Mouse (Mus musculus) ovary, postnatal 14 days (tissue): ENCODE results near the gene Klhl10.
A peak's percentile ranks its signal among the peaks of the same experiment; 100 is the strongest.

ENCODE experiments used
- DNase-seq: peaks from one replicate; pipeline ENCODE4 v3.0.0; 2022; ENCODE audit warnings: low spot score

The Klhl10 gene

DNA sequence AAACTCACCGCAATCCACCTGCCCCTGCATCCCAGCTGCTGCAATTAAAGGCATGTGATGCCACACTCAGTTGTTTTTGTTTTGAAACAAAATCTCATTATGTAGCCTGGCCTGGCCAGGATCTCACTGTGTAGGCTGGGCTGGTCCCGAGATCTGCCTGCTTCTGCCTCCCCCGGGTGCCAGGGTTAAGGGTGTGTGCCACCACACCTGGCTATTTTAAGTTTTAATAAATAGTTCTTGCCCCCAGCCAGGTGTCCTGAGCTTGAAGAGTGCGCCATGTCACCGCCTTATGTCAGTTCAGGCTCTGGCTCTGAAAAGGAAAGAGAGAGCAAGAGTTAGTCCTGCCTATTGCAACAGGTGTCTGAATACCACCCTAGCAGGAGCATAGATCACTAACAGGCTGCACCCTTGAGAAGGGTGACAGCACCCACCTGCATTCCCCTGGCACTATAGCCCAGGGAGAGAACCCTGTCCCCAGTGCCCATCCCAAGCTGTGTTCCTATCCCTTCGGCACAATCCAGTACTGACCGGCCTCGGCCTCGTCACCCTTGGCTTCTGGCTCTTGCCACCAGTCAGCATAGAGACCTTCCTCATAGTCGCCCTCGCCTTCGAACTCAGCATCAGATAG is 32.8 kb upstream of the Klhl10 start:
- no peak for DNase-seq

DNA sequence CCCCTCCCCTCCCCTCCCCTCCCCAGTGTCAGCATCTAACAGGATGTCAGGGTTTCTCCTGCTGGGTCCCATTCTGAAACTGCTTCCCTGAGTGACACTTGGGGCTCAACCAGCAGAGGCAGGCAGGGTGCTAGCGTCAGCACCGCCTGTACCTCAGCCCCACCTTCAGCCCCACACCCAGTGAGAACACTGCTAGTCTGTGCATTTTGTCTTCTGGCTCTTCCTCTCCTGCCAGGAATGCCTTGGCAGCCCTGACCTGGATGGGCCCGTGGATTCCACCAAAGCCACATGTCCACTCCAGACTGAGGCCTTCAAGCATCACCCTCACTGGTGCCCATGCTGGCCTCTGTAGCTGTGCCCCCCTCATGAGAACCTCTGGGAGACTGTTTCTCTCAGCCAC is 32.0 kb upstream of the Klhl10 start:
- no peak for DNase-seq

DNA sequence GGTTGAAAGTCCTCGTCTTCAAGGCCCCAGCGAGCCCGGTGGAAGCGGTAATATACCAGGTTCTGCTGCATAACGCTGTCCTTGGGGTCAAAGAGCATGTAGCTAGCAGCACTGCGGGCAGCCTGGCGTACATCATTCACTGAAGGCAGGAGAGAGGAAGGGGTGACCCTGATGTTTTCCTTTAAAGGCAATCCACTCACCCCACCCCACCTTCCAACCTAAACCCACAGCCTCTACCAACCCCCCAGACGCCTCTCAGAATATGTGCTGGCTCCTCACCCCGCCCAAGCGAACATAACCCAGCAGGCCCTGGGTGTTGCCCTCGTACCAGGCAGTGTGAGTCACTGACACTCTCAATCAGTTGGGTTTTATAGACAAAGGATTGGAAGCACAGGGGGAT is 30.0 kb upstream of the Klhl10 start:
- DNase-seq: no peak

DNA sequence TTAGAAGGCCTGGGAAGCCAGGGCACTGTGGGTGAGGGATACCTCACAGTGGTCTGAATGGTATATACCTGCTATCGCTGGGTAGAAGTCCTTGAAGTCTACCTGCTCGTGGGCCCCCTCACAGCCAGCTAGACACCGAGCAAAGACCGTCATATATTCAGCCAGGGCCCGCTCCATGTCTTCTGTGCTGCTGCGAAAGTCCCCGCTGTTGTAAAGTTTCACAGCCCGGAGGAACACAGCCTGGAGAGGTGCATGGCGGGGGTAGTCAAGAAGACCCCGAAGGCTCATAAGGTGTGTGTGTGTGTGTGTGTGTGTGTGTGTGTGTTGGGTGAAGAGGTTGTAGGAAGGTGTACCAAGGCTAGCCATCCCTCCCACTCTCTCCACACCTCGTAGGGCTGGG is 28.2 kb upstream of the Klhl10 start:
- no peak for DNase-seq

DNA sequence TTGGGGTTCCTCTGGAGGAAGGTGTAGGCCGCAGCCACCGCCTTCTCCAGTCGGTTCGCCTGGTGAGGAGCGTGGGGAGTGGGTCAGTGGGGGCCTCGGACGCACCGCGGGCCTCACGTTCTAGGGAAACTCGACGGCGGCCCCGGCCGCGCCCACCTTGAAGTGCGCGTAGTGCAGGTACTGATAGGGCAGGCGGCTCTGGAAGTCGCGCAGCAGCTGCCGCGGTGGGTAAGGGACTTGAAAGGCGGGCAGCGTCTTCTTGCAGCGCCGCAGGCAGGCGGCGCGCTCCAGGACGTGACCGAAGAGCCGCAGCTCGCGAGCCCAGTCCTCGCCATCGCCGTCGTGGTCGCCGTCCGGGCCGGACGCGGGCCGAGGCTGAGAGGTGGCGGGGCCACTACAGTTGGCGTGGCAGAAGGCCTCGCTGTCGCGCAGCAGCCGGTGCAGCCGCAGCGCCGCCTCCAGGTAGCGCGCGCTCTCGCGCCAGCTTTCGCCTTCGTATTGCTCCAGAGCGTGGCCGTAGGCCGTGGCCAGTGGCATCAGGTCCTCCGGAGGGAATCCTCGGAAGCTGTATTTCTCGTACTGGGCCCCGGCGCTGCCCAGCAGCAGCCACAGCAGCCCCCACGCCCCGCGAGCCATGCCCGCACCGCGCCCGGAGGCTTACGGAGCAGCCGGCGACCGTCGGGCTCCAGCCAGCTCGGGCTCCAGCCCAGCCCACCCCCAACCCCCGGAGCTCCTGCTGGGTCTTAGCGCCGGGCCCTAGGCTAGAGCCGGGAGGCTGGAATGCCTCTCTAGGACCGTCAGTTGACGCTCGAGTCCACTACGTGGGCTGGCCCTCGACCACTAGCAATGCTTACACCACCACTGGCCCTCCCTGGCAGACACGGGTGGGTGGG is 27.4 kb upstream of the Klhl10 start, which contains the start of gene P3h4:
P3h4 (minus strand) TSS at position 816 of the 893 bp plus-strand sequence.
- DNase-seq: peak; percentile 66

DNA sequence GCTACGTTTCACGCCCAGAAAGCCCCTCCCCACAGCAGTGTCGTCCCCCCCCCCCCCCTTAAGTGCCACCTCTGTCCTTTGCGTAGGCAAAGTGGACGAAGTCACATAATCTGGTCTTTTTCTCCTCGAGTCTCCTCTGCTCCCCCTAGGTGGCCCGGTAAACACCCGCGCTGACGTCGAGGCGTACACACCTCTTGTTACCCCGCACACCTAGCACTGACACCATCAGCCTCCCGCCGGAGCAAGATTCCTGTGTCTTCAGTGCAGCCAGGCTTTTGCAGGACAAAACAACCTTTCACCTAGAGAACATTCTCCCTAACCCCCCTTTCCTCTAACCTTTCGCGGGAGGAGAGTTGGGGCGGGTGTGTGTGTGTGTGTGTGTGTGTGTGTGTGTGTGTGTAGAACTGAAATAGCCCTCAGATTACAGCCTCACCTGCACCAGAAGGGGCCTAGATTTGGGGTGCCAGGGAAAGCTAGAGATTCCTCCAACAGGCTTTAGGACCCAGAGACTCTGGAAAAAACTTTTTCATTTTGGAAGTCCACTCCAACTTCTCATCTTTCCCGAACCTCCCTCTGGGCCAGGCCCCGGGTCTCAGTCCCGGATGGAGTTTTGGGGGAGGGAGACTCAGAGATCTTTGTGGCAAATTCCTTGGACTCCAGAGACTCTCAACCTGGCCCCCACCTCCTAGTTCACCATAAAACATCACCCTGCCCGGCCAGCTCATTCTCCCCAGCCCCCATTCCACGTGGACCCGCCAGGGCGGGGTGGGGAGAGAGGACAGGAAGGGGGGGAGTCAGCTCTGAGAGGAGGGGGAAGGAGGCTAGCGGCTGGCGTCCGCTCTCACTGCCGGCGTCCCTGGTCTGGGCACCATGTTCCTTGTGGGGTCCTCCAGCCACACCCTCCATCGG is 26.5 kb upstream of the Klhl10 start, which contains the start of gene Fkbp10:
Fkbp10 (plus strand) TSS at position 784 of the 909 bp plus-strand sequence.
- peak; percentile 61 for DNase-seq

DNA sequence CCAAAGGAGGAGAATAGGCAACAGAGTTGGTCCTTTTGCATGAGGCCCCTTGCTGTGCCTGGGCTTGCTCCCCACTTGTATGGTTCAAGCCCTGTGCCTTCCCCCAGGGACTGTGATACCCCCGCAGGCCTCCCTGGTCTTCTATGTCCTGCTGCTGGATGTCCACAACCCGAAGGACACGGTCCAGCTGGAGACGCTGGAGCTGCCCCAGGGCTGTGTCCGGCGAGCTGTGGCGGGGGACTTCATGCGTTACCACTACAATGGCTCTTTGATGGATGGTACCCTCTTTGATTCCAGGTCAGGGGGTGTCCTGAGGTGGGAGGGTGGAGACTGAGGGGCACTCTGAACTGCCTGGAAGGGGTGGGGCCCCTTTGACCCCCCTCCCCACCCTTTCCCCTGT is 20.2 kb upstream of the Klhl10 start:
- no peak for DNase-seq

DNA sequence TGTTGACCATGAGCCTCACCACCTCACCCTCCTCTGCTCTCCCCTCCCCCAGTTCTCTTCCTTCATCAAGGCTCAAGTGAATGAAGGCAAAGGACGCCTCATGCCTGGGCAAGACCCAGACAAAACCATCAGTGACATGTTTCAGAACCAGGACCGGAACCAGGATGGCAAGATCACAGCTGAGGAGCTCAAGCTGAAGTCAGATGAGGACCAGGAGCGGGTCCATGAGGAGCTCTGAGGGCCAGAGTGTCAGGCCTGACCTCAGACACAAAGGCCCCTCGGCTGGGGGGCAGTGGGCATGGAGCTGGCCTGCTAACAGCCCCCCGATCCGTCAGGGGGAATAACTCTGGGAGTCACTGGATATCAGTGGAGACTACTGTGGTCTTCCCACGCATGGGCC is 17.9 kb upstream of the Klhl10 start:
- no peak for DNase-seq

DNA sequence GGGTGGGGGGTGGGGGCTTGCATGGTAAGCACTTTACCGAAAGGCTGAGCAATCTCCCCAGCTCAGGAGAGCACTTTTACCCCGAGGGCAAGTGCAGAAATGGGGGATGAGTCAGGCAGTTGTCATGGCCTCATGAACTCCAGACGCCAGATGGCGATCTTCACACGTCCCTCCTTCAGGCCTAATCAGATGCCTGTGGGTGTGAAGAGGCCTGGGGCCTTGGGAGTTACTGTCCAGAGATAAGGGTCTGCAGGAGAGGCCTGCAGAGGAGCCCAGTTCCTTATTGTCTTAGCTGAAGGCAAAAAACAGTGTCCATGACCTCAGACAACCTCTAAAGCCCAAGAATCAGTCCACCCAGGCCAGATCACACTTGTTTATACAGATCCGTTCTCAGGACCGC is 15.9 kb upstream of the Klhl10 start:
- DNase-seq: peak; percentile 74

DNA sequence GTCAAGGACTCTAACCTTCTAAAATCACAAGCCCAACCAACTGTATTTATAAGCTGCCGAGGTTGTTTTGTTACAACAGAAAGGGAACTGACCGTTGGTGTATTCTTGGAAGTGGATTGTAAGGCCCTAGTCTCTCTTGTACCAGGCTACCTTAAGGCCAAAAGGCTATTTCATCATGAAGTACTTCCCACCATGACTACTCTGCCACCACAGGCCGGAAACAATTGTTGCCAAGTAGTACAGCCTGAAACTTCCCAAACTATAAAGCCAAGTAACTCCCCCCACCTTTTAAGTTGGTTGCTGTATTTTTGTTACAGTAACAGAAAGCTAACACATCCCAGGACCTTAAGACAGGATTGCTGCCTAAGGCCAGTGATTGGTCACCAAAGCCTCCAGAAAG is 14.9 kb upstream of the Klhl10 start:
- no peak for DNase-seq

DNA sequence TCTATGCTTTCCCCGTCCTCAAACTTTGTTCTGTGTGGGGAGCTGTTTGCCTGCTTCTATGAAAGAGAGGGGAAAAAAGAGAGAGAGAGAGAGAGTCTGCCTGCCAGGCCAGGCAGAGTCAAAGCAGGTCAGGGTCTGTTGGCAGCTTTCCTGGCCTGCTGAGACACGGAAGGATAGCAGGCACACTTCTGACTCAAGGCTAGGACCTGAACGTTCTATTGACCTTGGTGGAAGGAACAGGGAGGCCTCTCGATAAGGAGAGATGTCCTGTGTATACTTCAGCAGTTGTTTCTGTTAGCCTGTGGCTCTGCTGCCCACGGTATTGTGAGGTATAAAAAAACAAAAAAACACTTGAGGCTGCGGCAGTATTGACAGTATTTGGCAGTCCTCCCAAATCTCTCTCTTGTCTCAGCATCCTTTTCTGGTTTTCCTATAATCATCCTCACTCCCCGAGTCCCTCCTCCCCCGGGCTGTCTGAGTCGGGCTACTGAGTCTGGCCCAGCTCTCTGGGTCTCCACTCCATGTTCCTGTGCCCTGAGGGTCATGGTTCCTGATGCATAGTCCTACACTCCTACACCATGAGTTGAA is 13.0 kb upstream of the Klhl10 start:
- no peak for DNase-seq

DNA sequence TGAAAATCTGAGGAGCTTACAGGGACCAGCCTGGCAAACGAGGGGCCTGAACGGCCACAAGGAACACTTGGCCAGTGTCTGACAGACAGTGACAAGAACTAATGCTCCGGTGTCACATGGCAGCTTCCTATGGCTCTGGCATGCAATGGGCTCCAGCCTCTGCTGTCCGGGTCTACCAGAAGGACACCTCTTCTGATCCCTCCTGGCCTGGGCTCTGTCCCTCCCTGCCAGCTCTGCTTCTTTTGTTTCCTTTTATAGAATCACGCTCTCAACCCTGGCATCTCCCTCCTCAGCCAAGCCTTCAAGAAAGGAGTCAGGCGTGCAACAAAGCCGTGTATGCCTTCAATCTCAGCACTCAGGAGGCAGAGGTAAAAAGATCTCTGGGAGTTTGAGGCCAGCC is 11.7 kb upstream of the Klhl10 start:
- no peak for DNase-seq

DNA sequence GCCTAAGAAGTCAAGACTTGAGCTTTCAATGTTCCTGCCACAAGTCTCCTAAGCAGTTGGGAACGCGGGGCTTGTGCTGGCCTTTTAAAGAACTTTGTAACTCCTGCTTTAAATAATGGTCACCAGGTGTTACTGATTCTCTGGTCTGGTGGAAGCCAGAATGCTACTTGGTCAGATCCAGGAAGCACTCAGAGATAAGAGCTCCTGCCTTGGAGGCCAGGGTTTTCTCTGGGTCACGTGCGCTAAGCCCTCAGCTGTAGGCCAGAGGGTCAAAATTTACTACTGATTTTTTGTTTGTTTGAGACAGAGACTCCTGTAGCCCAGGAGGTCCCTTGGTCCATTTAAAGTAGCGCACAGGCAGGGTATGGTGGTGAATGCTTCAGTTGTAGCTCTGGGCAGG is 9.7 kb upstream of the Klhl10 start:
- DNase-seq: no peak

DNA sequence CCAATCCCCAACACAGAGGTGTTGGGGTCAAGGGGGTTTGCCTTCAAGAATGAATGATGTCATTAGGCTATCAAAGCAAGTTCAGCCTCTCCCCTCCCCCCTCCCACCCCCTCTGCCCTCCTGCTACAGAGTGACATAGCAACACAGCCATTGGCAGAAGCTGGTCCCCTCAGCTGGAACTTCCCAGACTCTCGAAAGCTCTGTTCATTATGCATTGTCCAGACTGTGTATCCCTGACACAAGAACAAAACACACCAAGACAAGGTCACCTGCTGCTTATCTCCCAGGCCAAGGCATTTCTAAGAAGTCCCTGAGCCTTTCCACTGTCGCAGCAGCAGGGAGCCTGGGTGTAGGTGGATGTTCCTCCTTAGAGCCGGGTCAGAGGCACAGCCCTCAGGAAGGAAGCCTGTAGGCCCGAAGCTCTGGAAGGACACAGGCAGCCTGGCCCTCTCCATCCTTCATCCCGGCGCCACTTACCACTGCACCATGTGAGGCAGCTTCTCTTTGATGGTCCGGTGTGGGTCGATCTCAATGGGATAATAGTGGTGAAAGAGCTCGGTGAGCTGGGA is 6.0 kb upstream of the Klhl10 start:
- DNase-seq: no peak

DNA sequence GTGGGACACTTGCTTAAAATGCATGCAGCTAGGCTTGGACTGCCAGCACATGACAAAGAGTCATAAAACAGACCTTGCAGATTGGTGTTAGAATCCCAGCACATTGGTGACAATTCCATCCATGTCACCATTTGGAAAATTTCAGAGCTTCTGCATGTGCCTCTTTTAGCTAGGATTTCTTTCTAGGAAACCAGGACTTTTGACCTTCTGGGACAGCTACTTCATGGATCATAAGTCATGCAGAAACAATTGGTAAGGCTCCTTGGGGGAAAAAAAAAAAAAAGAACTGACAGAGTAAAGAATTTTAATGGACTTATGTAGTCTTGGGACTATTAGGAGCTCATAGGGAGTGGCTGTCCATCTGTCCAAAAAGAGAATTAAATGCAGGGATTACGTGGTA is 3.8 kb upstream of the Klhl10 start:
- DNase-seq: no peak

DNA sequence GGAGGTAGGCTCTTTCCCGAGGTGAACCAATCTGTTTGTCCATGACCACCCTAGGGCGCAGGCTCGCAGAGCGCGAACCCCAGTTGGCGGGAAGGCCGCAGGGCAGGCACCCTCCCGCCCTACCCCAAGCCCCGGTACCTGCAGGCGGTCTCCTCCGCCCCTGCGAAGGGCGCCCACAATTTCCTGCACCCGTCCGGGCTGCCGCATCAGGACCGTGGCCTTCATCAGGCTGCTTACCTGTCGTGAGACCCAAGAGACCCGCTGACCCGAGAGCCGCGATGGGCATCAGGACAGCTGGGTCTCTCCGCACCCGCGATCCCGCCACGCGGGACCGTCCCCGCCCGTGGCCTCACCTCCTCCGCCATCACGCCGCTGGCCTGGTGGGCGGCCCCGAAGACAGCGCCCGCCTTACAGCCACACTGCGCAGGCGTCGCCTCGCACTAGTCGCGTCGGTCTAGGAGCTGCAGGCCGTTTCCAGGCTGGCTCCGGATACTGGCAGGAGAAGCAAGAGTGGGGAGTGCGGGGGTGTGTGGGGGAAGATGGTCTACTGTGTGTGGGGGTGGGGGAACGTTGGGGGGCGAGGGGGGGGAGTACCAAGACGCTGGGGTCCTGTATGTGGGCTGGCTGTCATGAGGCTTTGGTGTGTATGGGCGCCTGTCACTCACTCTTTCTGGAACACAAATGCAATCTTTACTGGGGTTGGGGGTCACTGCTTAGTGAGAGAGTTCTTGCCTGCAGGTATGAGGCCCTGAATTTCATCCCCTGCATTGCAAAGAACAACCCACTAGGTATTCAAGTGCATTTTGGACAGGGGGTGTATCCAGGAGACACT is 810 bp upstream of the Klhl10 start:
- DNase-seq: peak; percentile 80

DNA sequence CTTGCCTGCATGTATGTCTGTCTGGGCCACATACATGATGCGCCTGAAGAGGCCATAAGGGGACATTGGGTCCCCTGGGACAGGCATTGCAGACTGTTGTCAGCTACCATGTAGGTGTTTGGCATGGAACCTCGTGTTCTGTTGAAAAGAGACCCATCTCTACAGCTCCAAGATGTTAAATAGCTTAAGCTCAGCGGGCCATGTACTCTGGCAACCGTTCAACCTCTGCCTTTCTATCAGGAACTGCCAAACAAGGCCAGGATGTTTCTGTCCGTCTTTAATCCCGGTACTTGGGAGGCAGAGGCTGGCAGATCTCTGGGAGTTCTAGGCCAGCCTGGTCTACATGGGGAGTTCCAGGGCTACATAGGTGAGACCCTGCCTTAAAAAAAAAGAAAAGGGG is 908 bp downstream of the Klhl10 start:
- no peak for DNase-seq

DNA sequence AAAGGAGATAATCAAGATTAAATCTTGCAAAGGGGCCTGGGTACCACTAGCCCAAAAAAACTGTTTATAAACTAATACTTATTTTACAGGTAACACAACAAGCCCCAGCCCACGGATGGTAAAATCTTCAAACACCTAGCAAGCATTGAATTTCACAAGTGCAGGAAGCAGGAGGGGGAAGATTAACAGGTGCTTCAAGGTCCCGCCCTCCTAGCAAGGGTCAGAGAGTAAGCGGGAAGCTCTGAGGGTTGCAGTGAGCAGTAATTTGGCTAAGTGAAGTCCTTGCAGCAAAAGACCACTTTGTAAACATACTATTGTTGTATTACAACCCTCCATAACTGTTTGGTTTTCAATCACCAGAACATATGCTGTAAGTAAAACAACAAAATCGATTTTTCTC is 15.5 kb downstream of the Klhl10 start:
- DNase-seq: no peak

DNA sequence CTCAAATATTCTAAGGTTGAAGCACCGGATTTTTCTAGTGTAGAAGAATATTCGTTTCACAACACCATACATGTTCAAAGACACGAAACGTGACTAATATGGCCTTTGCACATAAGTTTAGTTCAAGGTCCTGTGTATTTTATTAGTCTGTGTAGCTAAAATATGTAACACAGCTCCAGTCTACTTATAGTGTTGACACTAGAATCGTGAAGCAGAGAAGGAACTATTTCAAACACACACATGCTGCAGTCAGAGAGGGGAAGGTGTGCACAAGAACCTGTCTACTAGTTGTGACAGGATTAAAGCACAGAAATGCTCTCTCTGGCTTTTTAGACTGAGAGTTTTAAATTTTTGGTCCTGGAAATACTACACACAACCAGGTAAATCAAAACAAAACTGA is 16.0 kb downstream of the Klhl10 start:
- DNase-seq: no peak

DNA sequence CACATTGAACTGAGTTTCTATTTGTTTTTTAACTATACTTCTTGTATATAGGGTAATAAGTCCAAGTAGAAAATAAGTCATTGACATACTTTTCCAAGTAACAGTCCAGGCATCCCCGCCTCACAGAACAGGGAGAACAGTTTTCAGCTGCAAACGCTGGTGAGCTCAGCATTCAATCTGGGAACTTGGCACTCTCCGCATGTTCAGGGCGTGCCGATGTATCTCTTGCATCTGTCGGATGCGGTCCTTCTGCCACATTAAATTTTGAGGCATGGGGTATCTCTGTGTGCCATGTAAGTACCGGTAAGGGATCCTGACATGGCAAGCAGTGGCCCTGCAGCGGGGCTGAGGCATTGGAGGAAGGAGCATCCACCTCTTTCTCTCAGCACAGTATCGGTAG is 21.0 kb downstream of the Klhl10 start:
- DNase-seq: no peak
